Mouse (Mus musculus): ENCODE measurements around the gene Bcl6b.

Bcl6b gene

GRCm38 (mm10) chr11:70229260-70230010 is at the start of gene Bcl6b:
Bcl6b (minus strand) TSS chr11:70229798.
- peak; percentile 53 for DNase-seq (ENCODE audit: low read depth, low spot score)

- DNase-seq (ENCODE audit: low read depth, low spot score), result no peak
Observed at GRCm38 (mm10) chr11:70278961-70279360, 49.4 kb upstream of the Bcl6b start.

- no peak for DNase-seq (ENCODE audit: low read depth, low spot score)
Observed at GRCm38 (mm10) chr11:70271641-70272040, 42.0 kb upstream of the Bcl6b start.

GRCm38 (mm10) chr11:70266405-70266804 is 36.8 kb upstream of the Bcl6b start:
- no peak for DNase-seq (ENCODE audit: low read depth, low spot score)

GRCm38 (mm10) chr11:70265819-70266218 is 36.2 kb upstream of the Bcl6b start:
- DNase-seq (ENCODE audit: low read depth, low spot score), result no peak

- DNase-seq (ENCODE audit: low read depth, low spot score), result no peak
Observed at GRCm38 (mm10) chr11:70265252-70265651, 35.7 kb upstream of the Bcl6b start.

- DNase-seq (ENCODE audit: low read depth, low spot score), result no peak
Observed at GRCm38 (mm10) chr11:70259035-70259434, 29.4 kb upstream of the Bcl6b start.

GRCm38 (mm10) chr11:70254931-70255531 is 25.4 kb upstream of the Bcl6b start, which contains the start of gene Alox12:
Alox12 (minus strand) TSS chr11:70255353.
- peak; percentile 75 for DNase-seq (ENCODE audit: low read depth, low spot score)

GRCm38 (mm10) chr11:70254337-70254736 is 24.7 kb upstream of the Bcl6b start:
- no peak for DNase-seq (ENCODE audit: low read depth, low spot score)

GRCm38 (mm10) chr11:70251853-70252252 is 22.3 kb upstream of the Bcl6b start:
- no peak for DNase-seq (ENCODE audit: low read depth, low spot score)

- no peak for DNase-seq (ENCODE audit: low read depth, low spot score)
Observed at GRCm38 (mm10) chr11:70250150-70250549, 20.6 kb upstream of the Bcl6b start.

- DNase-seq (ENCODE audit: low read depth, low spot score), result peak; percentile 79
Observed at GRCm38 (mm10) chr11:70247136-70247845, 17.7 kb upstream of the Bcl6b start.

- no peak for DNase-seq (ENCODE audit: low read depth, low spot score)
Observed at GRCm38 (mm10) chr11:70242591-70242990, 13.0 kb upstream of the Bcl6b start.

GRCm38 (mm10) chr11:70239541-70240279 is 10.1 kb upstream of the Bcl6b start, which contains the start of the genes Gm21988 and Rnasek:
Gm21988 (minus strand) TSS chr11:70239830.
Rnasek (minus strand) TSS chr11:70239842.
- peak; percentile 92 for DNase-seq (ENCODE audit: low read depth, low spot score)

GRCm38 (mm10) chr11:70238591-70239440 is 9.2 kb upstream of the Bcl6b start:
- no peak for DNase-seq (ENCODE audit: low read depth, low spot score)

GRCm38 (mm10) chr11:70237457-70238167 is 8.0 kb upstream of the Bcl6b start, which contains the start of gene 0610010K14Rik:
0610010K14Rik (minus strand) TSS chr11:70237914.
- DNase-seq (ENCODE audit: low read depth, low spot score), result peak; percentile 97

GRCm38 (mm10) chr11:70236717-70237116 is 7.1 kb upstream of the Bcl6b start:
- no peak for DNase-seq (ENCODE audit: low read depth, low spot score)

GRCm38 (mm10) chr11:70235254-70235900 is 5.8 kb upstream of the Bcl6b start:
- no peak for DNase-seq (ENCODE audit: low read depth, low spot score)

GRCm38 (mm10) chr11:70234497-70234896 is 4.9 kb upstream of the Bcl6b start:
- no peak for DNase-seq (ENCODE audit: low read depth, low spot score)
